Mouse (Mus musculus): Measurements from ENCODE around the gene Draxin. TPM values are rescaled to one million over a fixed set of nuclear protein-coding genes. Genes with fewer than 3 reads are reported as not detected.

The Draxin gene
- polyA plus RNA-seq, 1 experiment from 2014 or later: 3.8 TPM

DNA sequence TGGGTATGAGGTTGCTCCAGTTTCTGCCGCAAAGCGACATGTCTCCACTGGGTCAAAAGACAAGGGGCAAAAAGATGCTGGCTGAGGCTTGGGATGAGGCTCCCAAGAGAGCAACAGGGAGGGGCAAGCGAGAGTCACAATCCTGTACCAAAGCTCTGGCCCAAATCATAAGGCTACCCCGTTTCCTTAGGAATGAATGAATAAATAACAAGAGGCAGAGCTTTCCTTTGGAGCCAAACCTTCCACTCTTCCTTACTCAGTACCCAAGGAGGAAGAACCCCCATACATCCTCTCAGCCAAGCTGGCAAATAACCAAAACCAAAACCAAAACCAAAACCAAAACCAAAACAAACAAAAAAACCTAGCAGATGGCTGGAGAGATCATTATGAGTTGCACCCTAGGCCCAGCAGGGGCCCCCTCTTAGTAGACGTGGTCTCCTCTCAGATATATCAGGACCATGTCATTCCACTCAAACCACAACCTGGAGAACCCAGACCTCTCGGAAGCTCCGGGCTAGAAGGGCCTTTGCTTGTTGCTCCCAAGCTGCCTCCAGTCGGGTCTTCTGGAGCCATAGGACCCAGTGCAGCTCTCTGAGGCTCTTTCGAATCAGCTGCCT, 60.8 kb downstream of the Draxin start:
- Histone ChIP-seq H3K36me3 (ENCODE audit: control insufficient read depth, insufficient read depth, low read length) (no peaks in the 10 kb centered on the region), H3K27me3 (ENCODE audit: control insufficient read depth, insufficient read depth, low read length) (no peaks in the 10 kb centered on the region), H3K4me2 (ENCODE audit: low read depth, low read length, severe bottlenecking) (no peak overlapping the region), H3K9ac (ENCODE audit: low read length) (no peak overlapping the region), H3K27ac (ENCODE audit: low read depth, low read length) (no peak overlapping the region), H3K9me3 (ENCODE audit: control insufficient read depth, low read length) (no peaks in the 10 kb centered on the region), H3K4me3 (ENCODE audit: low read depth, low read length) (no peak overlapping the region), H3K4me1 (replicated peaks; ENCODE audit: control insufficient read depth, insufficient read depth, low read length) (no peaks in the 10 kb centered on the region)
- 85% methylated on average over 9 of the region's 9 CpGs for WGBS
- no peak for ATAC-seq (replicated peaks; ENCODE audit: low FRiP score)
- no peak for DNase-seq (ENCODE audit: low spot score)

DNA sequence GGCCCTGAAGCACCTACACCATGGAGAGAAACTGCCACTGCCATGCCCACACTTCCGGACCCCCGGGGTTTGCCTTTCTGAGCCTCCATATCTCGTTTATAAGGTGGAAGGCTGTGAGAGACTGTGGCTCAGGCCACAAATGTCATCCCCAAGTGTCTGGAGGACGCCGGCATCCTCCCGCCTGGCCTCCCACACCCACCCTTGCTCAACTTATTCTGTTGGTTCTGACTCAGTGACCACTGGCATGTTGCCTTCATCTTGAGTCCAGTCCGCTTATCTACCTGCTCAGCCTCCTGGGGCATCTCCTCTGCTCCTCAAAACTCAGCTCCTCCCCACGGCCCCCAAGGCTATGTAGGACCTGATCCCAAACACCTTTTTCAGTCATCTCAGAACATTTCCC, 63.2 kb downstream of the Draxin start:
- no peak overlapping the region for H3K4me3 ChIP-seq (ENCODE audit: low read depth, low read length)
- no peak for ATAC-seq (replicated peaks; ENCODE audit: low FRiP score)
- no peak for DNase-seq (ENCODE audit: low spot score)
- WGBS: 88% methylated on average over 8 of the region's 8 CpGs
- H3K9ac ChIP-seq (ENCODE audit: low read length): no peak overlapping the region
- no peaks in the 10 kb centered on the region for H3K36me3 ChIP-seq (ENCODE audit: control insufficient read depth, insufficient read depth, low read length)
- H3K27me3 ChIP-seq (ENCODE audit: control insufficient read depth, insufficient read depth, low read length): no peaks in the 10 kb centered on the region
- no peaks in the 10 kb centered on the region for H3K9me3 ChIP-seq (ENCODE audit: control insufficient read depth, low read length)
- no peak overlapping the region for H3K4me2 ChIP-seq (ENCODE audit: low read depth, low read length, severe bottlenecking)
- no peaks in the 10 kb centered on the region for H3K4me1 ChIP-seq (replicated peaks; ENCODE audit: control insufficient read depth, insufficient read depth, low read length)
- H3K27ac ChIP-seq (ENCODE audit: low read depth, low read length): no peak overlapping the region

DNA sequence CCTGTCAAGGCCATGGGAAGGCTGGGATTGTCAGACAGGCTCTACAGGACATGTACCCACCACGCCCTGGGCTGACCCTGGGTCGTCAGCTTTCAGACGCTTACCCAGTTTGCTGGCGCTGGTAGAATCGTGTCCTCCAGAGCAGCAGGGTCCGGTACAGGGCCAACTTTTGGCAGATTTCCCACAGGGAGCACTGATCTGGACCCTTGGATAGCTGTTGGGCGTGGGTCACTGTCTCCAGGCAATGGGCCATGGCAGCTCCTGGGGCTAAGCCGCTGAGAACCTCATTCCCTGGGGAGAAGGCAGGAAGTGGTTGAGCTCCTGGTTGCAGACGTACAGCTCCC, 64.1 kb downstream of the Draxin start:
- Histone ChIP-seq H3K9ac (ENCODE audit: low read length) (no peak overlapping the region), H3K36me3 (ENCODE audit: control insufficient read depth, insufficient read depth, low read length) (no peaks in the 10 kb centered on the region), H3K27me3 (ENCODE audit: control insufficient read depth, insufficient read depth, low read length) (no peaks in the 10 kb centered on the region), H3K4me3 (ENCODE audit: low read depth, low read length) (no peak overlapping the region), H3K27ac (ENCODE audit: low read depth, low read length) (no peak overlapping the region), H3K4me2 (ENCODE audit: low read depth, low read length, severe bottlenecking) (no peak overlapping the region), H3K9me3 (ENCODE audit: control insufficient read depth, low read length) (no peaks in the 10 kb centered on the region), H3K4me1 (replicated peaks; ENCODE audit: control insufficient read depth, insufficient read depth, low read length) (no peaks in the 10 kb centered on the region)
- WGBS: 66% methylated on average over 9 of the region's 9 CpGs
- no peak for DNase-seq (ENCODE audit: low spot score)
- no peak for ATAC-seq (replicated peaks; ENCODE audit: low FRiP score)

DNA sequence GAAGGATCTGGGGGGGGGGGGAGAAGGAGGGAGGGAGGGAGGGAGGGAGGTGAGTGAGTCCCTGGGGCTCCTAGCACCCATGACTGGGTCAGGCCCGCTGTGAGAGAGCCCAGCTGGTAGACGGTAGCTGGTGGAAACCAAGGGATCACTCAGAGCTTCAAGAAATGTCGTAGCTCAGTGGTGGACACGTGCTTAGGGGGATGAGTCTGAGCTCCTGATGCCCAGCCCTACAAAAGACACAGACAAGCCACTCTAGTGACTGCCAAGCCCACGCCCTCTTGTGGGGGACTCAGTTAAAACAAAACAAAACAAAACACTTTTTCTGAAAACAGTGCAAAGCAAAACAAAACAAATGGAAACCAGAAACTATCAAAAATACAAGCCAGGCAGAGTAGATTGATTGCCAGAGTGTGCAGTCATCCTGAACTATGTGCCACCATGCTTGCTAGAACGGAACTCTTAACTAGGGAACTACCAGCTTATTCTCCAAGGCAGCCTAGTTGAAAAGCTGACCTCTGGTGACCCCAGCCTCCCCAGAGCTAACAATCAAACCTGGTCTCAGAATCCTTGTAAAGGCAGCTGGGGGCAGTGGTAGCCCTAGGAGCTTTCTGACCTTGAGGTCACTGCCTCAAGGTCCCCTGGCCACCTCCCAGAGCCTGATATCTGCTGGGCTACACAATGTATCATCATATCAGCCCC, 64.6 kb downstream of the Draxin start:
- Histone ChIP-seq H3K27ac (ENCODE audit: low read depth, low read length) (no peak overlapping the region), H3K4me2 (ENCODE audit: low read depth, low read length, severe bottlenecking) (no peak overlapping the region), H3K9me3 (ENCODE audit: control insufficient read depth, low read length) (no peaks in the 10 kb centered on the region), H3K4me3 (ENCODE audit: low read depth, low read length) (no peak overlapping the region), H3K27me3 (ENCODE audit: control insufficient read depth, insufficient read depth, low read length) (no peaks in the 10 kb centered on the region), H3K36me3 (ENCODE audit: control insufficient read depth, insufficient read depth, low read length) (no peaks in the 10 kb centered on the region), H3K9ac (ENCODE audit: low read length) (no peak overlapping the region), H3K4me1 (replicated peaks; ENCODE audit: control insufficient read depth, insufficient read depth, low read length) (no peaks in the 10 kb centered on the region)
- 40% methylated on average over 6 of the region's 6 CpGs for WGBS
- no peak for ATAC-seq (replicated peaks; ENCODE audit: low FRiP score)
- no peak for DNase-seq (ENCODE audit: low spot score)

DNA sequence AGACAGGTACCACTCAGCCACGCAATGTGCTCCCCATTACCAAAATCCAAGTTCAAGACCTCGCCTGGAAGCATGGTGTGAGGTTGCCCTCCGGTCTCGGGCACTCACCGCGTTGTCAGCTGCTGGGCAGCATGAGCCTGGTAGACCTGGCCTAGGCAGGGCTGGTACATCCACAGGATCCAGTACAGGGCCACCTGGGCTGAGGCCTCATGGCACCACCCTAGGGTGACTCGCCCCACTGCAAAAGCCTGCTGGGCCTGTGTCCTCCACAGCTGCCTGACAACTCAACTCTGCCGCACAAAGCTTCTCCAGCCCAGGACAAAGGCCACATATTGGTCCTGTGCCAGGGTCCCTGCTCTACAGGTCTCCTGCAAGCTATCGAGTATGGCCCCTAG, 69.4 kb downstream of the Draxin start:
- Histone ChIP-seq H3K9me3 (ENCODE audit: control insufficient read depth, low read length) (no peaks in the 10 kb centered on the region), H3K9ac (ENCODE audit: low read length) (no peak overlapping the region), H3K27ac (ENCODE audit: low read depth, low read length) (no peak overlapping the region), H3K36me3 (ENCODE audit: control insufficient read depth, insufficient read depth, low read length) (no peaks in the 10 kb centered on the region; the same call in 1 of the 2 replicates), H3K4me2 (ENCODE audit: low read depth, low read length, severe bottlenecking) (no peak overlapping the region), H3K4me1 (replicated peaks; ENCODE audit: control insufficient read depth, insufficient read depth, low read length) (no peaks in the 10 kb centered on the region), H3K27me3 (ENCODE audit: control insufficient read depth, insufficient read depth, low read length) (no peaks in the 10 kb centered on the region), H3K4me3 (ENCODE audit: low read depth, low read length) (no peak overlapping the region)
- DNase-seq (ENCODE audit: low spot score) (no peak), ATAC-seq (replicated peaks; ENCODE audit: low FRiP score) (no peak)
- WGBS: 91% methylated on average over 9 of the region's 9 CpGs

- 51% methylated on average over 13 of the region's 13 CpGs for WGBS
- Histone ChIP-seq H3K9ac (ENCODE audit: low read length) (no peak overlapping the region), H3K27me3 (ENCODE audit: control insufficient read depth, insufficient read depth, low read length) (no peaks in the 10 kb centered on the region), H3K4me2 (ENCODE audit: low read depth, low read length, severe bottlenecking) (no peak overlapping the region), H3K4me3 (ENCODE audit: low read depth, low read length) (no peak overlapping the region), H3K27ac (ENCODE audit: low read depth, low read length) (no peak overlapping the region), H3K4me1 (replicated peaks; ENCODE audit: control insufficient read depth, insufficient read depth, low read length) (no peaks in the 10 kb centered on the region), H3K36me3 (ENCODE audit: control insufficient read depth, insufficient read depth, low read length) (peaks cover 2% of the 10 kb centered on the region; the same call in 1 of the 2 replicates), H3K9me3 (ENCODE audit: control insufficient read depth, low read length) (no peaks in the 10 kb centered on the region)
- no peak for DNase-seq (ENCODE audit: low spot score)
- peak; percentile 56 for ATAC-seq (replicated peaks; ENCODE audit: low FRiP score)
Observed at GRCm38 (mm10) chr4:148060120-148061085, 70.1 kb downstream of the Draxin start.

GRCm38 (mm10) chr4:148058993-148059392, 71.5 kb downstream of the Draxin start:
- no peak overlapping the region for H3K4me2 ChIP-seq (ENCODE audit: low read depth, low read length, severe bottlenecking)
- ATAC-seq (replicated peaks; ENCODE audit: low FRiP score) (no peak), DNase-seq (ENCODE audit: low spot score) (no peak)
- WGBS: 93% methylated on average over 6 of the region's 6 CpGs
- H3K4me1 ChIP-seq (replicated peaks; ENCODE audit: control insufficient read depth, insufficient read depth, low read length): no peaks in the 10 kb centered on the region
- no peak overlapping the region for H3K27ac ChIP-seq (ENCODE audit: low read depth, low read length)
- no peaks in the 10 kb centered on the region for H3K9me3 ChIP-seq (ENCODE audit: control insufficient read depth, low read length)
- no peak overlapping the region for H3K9ac ChIP-seq (ENCODE audit: low read length)
- H3K4me3 ChIP-seq (ENCODE audit: low read depth, low read length): no peak overlapping the region
- peaks cover 2% of the 10 kb centered on the region; the same call in 1 of the 2 replicates for H3K36me3 ChIP-seq (ENCODE audit: control insufficient read depth, insufficient read depth, low read length)
- no peaks in the 10 kb centered on the region for H3K27me3 ChIP-seq (ENCODE audit: control insufficient read depth, insufficient read depth, low read length)

DNA sequence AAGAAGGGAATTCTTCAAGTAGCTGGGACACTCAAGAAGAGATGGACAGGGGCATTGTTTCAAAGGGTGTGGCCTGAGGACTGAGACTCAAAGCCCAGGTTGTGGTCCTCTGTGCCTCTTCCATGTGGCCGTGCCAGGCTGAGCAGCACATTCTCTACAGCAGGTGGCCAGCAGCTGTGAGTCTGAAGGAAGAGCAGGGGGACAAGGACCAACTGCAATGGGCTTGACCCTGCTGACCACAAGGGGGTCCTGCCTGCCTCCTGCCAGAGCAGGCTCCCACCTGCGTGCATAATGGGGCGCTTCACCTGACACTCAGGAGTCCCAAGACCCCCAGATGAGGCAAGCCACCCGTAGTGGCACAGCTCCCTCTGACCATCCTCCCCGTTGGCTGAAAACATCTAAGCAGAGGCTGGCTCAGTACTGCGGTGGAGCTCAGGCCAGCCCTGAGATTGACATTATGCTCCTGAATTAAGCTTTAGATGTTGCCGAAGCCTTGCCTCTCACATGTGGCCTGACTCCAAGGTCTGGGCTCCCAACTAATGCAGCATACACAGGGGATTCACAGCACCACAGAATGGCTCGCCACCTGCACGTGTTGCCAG, 72.2 kb downstream of the Draxin start:
- 93% methylated on average over 9 of the region's 9 CpGs for WGBS

More for the DNA sequence above, 72.2 kb downstream of the Draxin start:
- DNase-seq (ENCODE audit: low spot score) (no peak), ATAC-seq (replicated peaks; ENCODE audit: low FRiP score) (no peak)
- Histone ChIP-seq H3K27me3 (ENCODE audit: control insufficient read depth, insufficient read depth, low read length) (no peaks in the 10 kb centered on the region), H3K36me3 (ENCODE audit: control insufficient read depth, insufficient read depth, low read length) (peaks cover 6% of the 10 kb centered on the region; the same call in 1 of the 2 replicates), H3K27ac (ENCODE audit: low read depth, low read length) (no peak overlapping the region), H3K4me2 (ENCODE audit: low read depth, low read length, severe bottlenecking) (no peak overlapping the region), H3K4me1 (replicated peaks; ENCODE audit: control insufficient read depth, insufficient read depth, low read length) (no peaks in the 10 kb centered on the region), H3K4me3 (ENCODE audit: low read depth, low read length) (no peak overlapping the region), H3K9ac (ENCODE audit: low read length) (no peak overlapping the region), H3K9me3 (ENCODE audit: control insufficient read depth, low read length) (no peaks in the 10 kb centered on the region)

Measured in forebrain, embryonic 11.5 days (tissue).